Mouse (Mus musculus) kidney, postnatal 10 days (tissue): ENCODE measurements at regions not wholly inside any gene's neighbourhood (a gene's known extent, or its start where the extent isn't known, plus 50 kb on each side); places are given as distances from the start of the nearest gene placed in this dataset.

Experiments used
- DNase-seq: peaks from one replicate; pipeline ENCODE4 v3.0.0; 2021; ENCODE audit warnings: mixed read lengths

- DNase-seq = no peak
These were observed 53.2 kb upstream of the Rpl36-ps4 start for GRCm38 (mm10) chr17:87867611-87868010.

GRCm38 (mm10) chr17:87866719-87867318 lies 54.0 kb upstream of the Rpl36-ps4 start:
- no peak for DNase-seq

GRCm38 (mm10) chr17:87866165-87866564 lies 54.6 kb upstream of the Rpl36-ps4 start:
- DNase-seq = no peak

DNA sequence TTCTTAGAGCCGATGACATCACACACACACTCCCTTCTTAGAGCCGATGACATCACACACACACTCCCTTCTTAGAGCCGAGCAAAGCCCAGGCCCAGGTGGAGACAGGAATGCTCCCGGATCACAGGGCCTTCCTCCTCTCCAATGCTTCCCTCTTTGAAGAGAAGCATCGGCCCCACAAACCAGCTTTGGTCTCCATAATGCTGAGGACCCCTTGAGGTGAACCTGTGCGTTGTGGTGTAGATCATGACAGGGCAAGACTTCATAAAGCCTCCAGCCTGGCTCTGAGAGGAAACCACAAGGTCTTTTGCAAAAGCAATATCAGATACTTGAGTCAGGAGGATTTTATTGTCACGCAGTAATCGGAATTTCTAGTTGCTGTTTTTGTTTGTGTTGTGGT lies 55.3 kb upstream of the Rpl36-ps4 start:
- DNase-seq = no peak

GRCm38 (mm10) chr17:87864842-87865241 lies 55.9 kb upstream of the Rpl36-ps4 start:
- no peak for DNase-seq

- DNase-seq = peak; percentile 17
These were observed 59.2 kb upstream of the Rpl36-ps4 start for GRCm38 (mm10) chr17:87861587-87861986.

GRCm38 (mm10) chr17:87851456-87851855 lies 53.7 kb upstream of the Kcnk12 start:
- no peak for DNase-seq

GRCm38 (mm10) chr17:87849897-87850296 lies 52.1 kb upstream of the Kcnk12 start:
- no peak for DNase-seq

DNA sequence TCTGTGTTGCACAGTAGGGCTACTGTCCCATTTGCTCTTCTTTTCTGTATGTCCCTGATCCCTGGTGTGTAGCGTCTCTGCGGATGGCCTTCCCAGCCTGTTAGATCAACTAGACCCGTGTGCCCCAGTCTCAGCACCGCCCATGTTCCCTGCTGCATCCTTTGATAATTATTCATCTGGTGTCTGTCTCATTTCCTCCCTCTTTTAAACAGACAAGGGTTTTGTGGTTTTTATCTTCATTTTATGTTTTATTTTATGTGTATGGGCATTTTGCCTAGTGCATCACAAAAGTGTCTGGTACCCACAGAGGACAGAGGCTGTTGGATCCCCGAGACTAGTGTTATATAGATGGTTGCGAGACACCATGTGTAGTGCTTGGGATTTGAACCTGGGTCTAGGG lies 51.6 kb upstream of the Kcnk12 start:
- no peak for DNase-seq

GRCm38 (mm10) chr17:87848964-87849363 lies 51.2 kb upstream of the Kcnk12 start:
- DNase-seq = no peak
